Mouse (Mus musculus) forebrain, embryonic 16.5 days (tissue): ENCODE measurements at regions not wholly inside any gene's neighbourhood (a gene's known extent, or its start where the extent isn't known, plus 50 kb on each side); places are given as distances from the start of the nearest gene placed in this dataset.

Experiments used
- ATAC-seq: fragments of 200-750 bp; cut with Nextera tagmentation; 2 replicates; pipeline ENCODE4 v1.8.0; 2017; ENCODE audit warnings: mild to moderate bottlenecking, moderate library complexity
- H3K27ac ChIP-seq: fragments of 300-500 bp; sonication (generic); 2 replicates; pipeline ENCODE4 v1.5.1; 2014; ENCODE audit warnings: low read length, control low read depth
- H3K27me3 ChIP-seq: fragments of 300-500 bp; sonication (generic); replicated peaks from 2 replicates; pipeline ENCODE4 v1.6.1; 2014; ENCODE audit warnings: low read length; ENCODE audit not compliant: control insufficient read depth, insufficient read depth
- H3K36me3 ChIP-seq: fragments of 300-500 bp; sonication (generic); 2 replicates; pipeline ENCODE4 v1.6.1; 2014; ENCODE audit not compliant: control insufficient read depth, insufficient read depth
- H3K4me1 ChIP-seq: fragments of 300-500 bp; sonication (generic); replicated peaks from 2 replicates; pipeline ENCODE4 v1.6.1; 2014; ENCODE audit warnings: low read length; ENCODE audit not compliant: control insufficient read depth, insufficient read depth
- H3K4me2 ChIP-seq: fragments of 300-500 bp; sonication (generic); 2 replicates; pipeline ENCODE4 v1.6.1; 2014; ENCODE audit warnings: mild to moderate bottlenecking, low read length, control low read depth
- H3K4me3 ChIP-seq: fragments of 300-500 bp; sonication (generic); replicated peaks from 2 replicates; pipeline ENCODE4 v1.5.1; 2014; ENCODE audit warnings: mild to moderate bottlenecking, low read length, control low read depth
- H3K9ac ChIP-seq: fragments of 300-500 bp; sonication (generic); replicated peaks from 2 replicates; pipeline ENCODE4 v1.6.1; 2014; ENCODE audit warnings: low read depth, low read length, control low read depth
- H3K9me3 ChIP-seq: fragments of 300-500 bp; sonication (generic); 2 replicates; pipeline ENCODE4 v1.6.1; 2016; ENCODE audit warnings: low read length; ENCODE audit not compliant: control insufficient read depth
- WGBS: fragments of 180-500 bp; shearing (Covaris S2); extraction: QIAGEN DNeasy Blood & Tissue Kit; methylation state at CpG from one replicate; pipeline ENCODE4 v1.1.7; 2014; 5-methylcytosine and 5-hydroxymethylcytosine counted together

GRCm38 (mm10) chr13:16702138-16702537 lies 690.5 kb downstream of the Inhba start:
- H3K27me3 ChIP-seq = no peaks in the 10 kb centered on the region
- no peak overlapping the region for H3K27ac ChIP-seq
- H3K36me3 ChIP-seq = no peaks in the 10 kb centered on the region
- peaks cover 8% of the 10 kb centered on the region for H3K4me1 ChIP-seq
- no peaks in the 10 kb centered on the region for H3K9me3 ChIP-seq
- no peak overlapping the region for H3K9ac ChIP-seq
- no peak overlapping the region for H3K4me3 ChIP-seq
- 83% methylated on average over 1 of the region's 1 CpGs for WGBS
- no peak overlapping the region for H3K4me2 ChIP-seq
- no peak for ATAC-seq

- WGBS = 40% methylated on average over 10 of the region's 10 CpGs
- ATAC-seq = peak; percentile 94
- Histone ChIP-seq H3K36me3 (no peaks in the 10 kb centered on the region), H3K27me3 (no peaks in the 10 kb centered on the region), H3K4me3 (no peak overlapping the region), H3K27ac (peak overlapping the region; percentile 65), H3K4me2 (peak overlapping the region; percentile 10; the same call in 1 of the 2 replicates), H3K9me3 (no peaks in the 10 kb centered on the region), H3K4me1 (peaks cover 8% of the 10 kb centered on the region), H3K9ac (no peak overlapping the region)
Observed at GRCm38 (mm10) chr13:16705217-16706104, 693.8 kb downstream of the Inhba start.

DNA sequence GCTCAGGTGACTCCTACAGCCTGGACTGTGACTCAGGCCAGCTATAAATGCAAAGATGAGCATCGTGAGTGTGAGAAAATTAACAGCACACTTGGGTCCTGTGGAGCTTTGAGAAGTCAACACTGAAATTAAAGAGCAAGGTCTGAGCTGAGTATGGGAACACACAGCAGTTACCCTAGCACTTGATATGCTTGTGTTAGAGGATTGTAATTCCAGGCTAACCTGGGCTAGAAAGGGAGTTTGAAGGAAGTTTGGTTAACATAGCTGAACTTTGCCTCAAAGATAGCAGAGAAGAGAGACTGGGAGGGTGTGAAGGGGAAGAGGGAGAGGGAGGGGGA lies 694.4 kb downstream of the Inhba start:
- Histone ChIP-seq H3K4me3 (no peak overlapping the region), H3K27ac (peak overlapping the region; percentile 65), H3K4me1 (peaks cover 8% of the 10 kb centered on the region), H3K27me3 (no peaks in the 10 kb centered on the region), H3K36me3 (no peaks in the 10 kb centered on the region), H3K9ac (no peak overlapping the region), H3K4me2 (peak overlapping the region; percentile 10; the same call in 1 of the 2 replicates), H3K9me3 (no peaks in the 10 kb centered on the region)
- 32% methylated on average over 1 of the region's 1 CpGs for WGBS
- ATAC-seq = peak; percentile 59

GRCm38 (mm10) chr13:16715296-16715960 lies 703.8 kb downstream of the Inhba start:
- no peak overlapping the region for H3K4me3 ChIP-seq
- no peaks in the 10 kb centered on the region for H3K4me1 ChIP-seq
- ATAC-seq = no peak
- no peaks in the 10 kb centered on the region for H3K36me3 ChIP-seq
- WGBS = 85% methylated on average over 5 of the region's 5 CpGs
- H3K9me3 ChIP-seq = no peaks in the 10 kb centered on the region
- no peaks in the 10 kb centered on the region for H3K27me3 ChIP-seq
- no peak overlapping the region for H3K4me2 ChIP-seq
- no peak overlapping the region for H3K9ac ChIP-seq
- H3K27ac ChIP-seq = no peak overlapping the region

DNA sequence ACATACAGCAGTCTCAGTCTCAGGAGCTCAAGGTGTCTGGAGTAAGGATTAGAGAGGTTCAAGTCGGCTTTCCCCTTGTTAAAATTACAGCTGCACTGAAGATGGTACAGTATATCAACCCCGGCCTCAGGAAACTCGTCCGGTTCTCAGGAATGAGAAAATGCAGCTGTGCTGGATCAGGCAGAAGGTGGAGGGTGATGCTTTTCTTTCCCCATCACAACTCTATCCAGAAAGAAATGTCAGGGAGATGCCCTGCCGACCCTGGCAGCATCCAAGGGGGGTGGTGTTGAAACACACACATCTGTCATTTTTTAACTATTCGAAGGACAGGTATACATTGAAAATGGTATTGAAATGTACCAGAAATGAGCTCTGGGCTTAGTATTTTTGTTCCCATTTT lies 704.7 kb downstream of the Inhba start:
- 64% methylated on average over 6 of the region's 6 CpGs for WGBS
- Histone ChIP-seq H3K4me3 (no peak overlapping the region), H3K4me2 (no peak overlapping the region), H3K36me3 (no peaks in the 10 kb centered on the region), H3K9me3 (no peaks in the 10 kb centered on the region), H3K27ac (no peak overlapping the region), H3K4me1 (no peaks in the 10 kb centered on the region), H3K9ac (no peak overlapping the region), H3K27me3 (no peaks in the 10 kb centered on the region)
- no peak for ATAC-seq

DNA sequence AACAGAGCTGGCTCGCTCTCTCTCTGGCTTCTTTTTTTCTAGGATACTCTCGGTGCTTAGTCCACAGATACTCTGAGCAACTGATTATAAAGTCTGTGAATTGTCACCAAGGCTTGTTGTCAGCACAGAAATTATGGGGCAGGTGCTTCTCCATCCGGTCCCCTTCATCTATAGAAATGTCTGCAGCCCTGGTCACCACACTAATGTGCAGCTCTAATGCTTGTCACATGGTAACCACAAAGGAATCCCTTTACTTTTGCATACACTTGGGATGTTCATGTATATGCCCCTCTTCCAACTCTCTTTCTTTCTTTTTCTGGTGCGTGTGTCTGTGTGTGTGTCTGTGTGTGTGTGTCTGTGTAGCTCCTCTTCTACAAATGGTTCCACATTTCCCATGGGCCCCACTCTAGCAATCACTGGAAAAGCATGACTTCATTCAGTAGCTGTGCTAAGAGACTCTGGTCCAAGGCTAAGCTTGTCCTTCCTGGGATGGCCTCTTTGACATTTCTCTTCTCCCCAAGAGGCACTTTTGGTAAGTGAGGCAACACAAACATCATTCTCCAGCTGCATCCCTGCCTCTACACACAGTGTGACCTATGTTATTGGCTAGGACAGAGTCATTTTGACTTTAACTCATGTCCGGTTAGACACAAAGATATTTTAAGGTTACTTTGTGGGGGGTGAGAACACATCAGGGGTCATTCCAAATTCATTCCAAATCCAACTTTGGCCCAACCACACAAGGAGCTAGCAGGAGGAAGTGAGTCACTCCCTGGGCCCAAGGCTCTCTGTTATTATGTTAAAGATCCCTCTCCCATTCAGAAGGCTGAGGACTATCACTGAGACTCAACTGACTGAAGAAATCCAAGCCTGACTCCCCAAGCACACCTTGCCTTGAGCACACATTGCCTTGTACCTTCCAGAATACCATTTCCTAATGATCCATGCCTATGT lies 705.4 kb downstream of the Inhba start:
- ATAC-seq = no peak
- 79% methylated on average over 5 of the region's 5 CpGs for WGBS
- no peak overlapping the region for H3K9ac ChIP-seq
- no peak overlapping the region for H3K4me3 ChIP-seq
- no peaks in the 10 kb centered on the region for H3K27me3 ChIP-seq
- H3K4me1 ChIP-seq = no peaks in the 10 kb centered on the region
- H3K4me2 ChIP-seq = no peak overlapping the region
- H3K36me3 ChIP-seq = no peaks in the 10 kb centered on the region
- no peak overlapping the region for H3K27ac ChIP-seq
- no peaks in the 10 kb centered on the region for H3K9me3 ChIP-seq

DNA sequence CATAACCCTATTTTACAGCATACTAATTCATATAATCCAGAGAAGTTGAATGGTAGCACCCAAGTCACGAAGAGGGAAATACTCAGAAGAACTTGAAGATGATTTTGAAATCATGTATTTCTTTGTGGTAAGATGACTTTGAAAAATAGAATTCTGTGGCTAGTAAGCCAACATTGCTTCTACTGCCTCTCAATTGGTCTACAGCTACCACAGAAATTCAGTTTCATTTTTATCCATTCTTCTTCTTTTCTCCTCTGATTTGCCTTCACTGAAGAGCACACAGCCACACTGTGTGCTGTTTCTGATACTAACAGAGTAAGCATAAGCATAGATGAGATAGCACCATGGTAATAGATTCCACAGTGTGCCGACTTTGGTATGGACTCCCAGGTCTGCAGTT lies 708.4 kb downstream of the Inhba start:
- ATAC-seq = no peak
- Histone ChIP-seq H3K4me1 (no peaks in the 10 kb centered on the region), H3K27ac (no peak overlapping the region), H3K4me2 (no peak overlapping the region), H3K9ac (no peak overlapping the region), H3K4me3 (no peak overlapping the region), H3K27me3 (no peaks in the 10 kb centered on the region), H3K9me3 (no peaks in the 10 kb centered on the region), H3K36me3 (no peaks in the 10 kb centered on the region)
- 89% methylated on average over 2 of the region's 2 CpGs for WGBS

- no peak for ATAC-seq
- WGBS = 87% methylated on average over 5 of the region's 5 CpGs
Observed at GRCm38 (mm10) chr13:16725350-16725749, 713.7 kb downstream of the Inhba start.

GRCm38 (mm10) chr13:16738313-16738712 lies 726.7 kb downstream of the Inhba start:
- H3K27me3 ChIP-seq = no peaks in the 10 kb centered on the region
- no peaks in the 10 kb centered on the region for H3K4me1 ChIP-seq
- H3K36me3 ChIP-seq = no peaks in the 10 kb centered on the region
- 89% methylated on average over 1 of the region's 1 CpGs for WGBS
- H3K4me2 ChIP-seq = no peak overlapping the region
- H3K27ac ChIP-seq = no peak overlapping the region
- no peaks in the 10 kb centered on the region for H3K9me3 ChIP-seq
- H3K4me3 ChIP-seq = no peak overlapping the region
- H3K9ac ChIP-seq = no peak overlapping the region
- no peak for ATAC-seq

More at GRCm38 (mm10) chr13:16725350-16725749, 713.7 kb downstream of the Inhba start:
- Histone ChIP-seq H3K27ac (no peak overlapping the region), H3K27me3 (no peaks in the 10 kb centered on the region), H3K9me3 (no peaks in the 10 kb centered on the region), H3K36me3 (no peaks in the 10 kb centered on the region), H3K4me3 (no peak overlapping the region), H3K4me1 (no peaks in the 10 kb centered on the region), H3K9ac (no peak overlapping the region), H3K4me2 (no peak overlapping the region)
